Mouse (Mus musculus): ENCODE results near the gene Ccdc137.

GRCm38 (mm10) chr11:120447179-120447578 lies 10.7 kb upstream of the Ccdc137 start:
- TF ChIP-seq CTCF (IDR thresholded peaks at IDR 0.05; ENCODE audit: low read depth) = no peak
- no peak for TF ChIP-seq EP300 (optimal IDR thresholded peaks at IDR 0.05)
